Mouse (Mus musculus) heart, embryonic 13.5 days (tissue): ENCODE measurements around the gene Miga1. TPM values are rescaled to one million over a fixed set of nuclear protein-coding genes. Genes with fewer than 3 reads are reported as not detected.

Source experiments
- ATAC-seq: fragments of 200-750 bp; cut with Nextera tagmentation; 2 replicates; pipeline ENCODE4 v1.8.0; 2017; ENCODE audit warnings: moderate TSS enrichment; ENCODE audit not compliant: insufficient number of reproducible peaks, low FRiP score, low TSS enrichment; ENCODE audit errors: extremely low read depth
- H3K27ac ChIP-seq: fragments of 300-500 bp; sonication (generic); replicated peaks from 2 replicates; pipeline ENCODE4 v1.5.1; 2015; ENCODE audit warnings: moderate library complexity, mild to moderate bottlenecking, inconsistent platforms
- H3K27me3 ChIP-seq: fragments of 300-500 bp; sonication (generic); replicated peaks from 2 replicates; pipeline ENCODE4 v1.6.1; 2015; ENCODE audit warnings: mild to moderate bottlenecking, inconsistent platforms
- H3K36me3 ChIP-seq: fragments of 300-500 bp; sonication (generic); 2 replicates; pipeline ENCODE4 v1.6.1; 2015; ENCODE audit warnings: mild to moderate bottlenecking, inconsistent platforms
- H3K4me1 ChIP-seq: fragments of 300-500 bp; sonication (generic); 2 replicates; pipeline ENCODE4 v1.6.1; 2015; ENCODE audit warnings: inconsistent platforms
- H3K4me2 ChIP-seq: fragments of 300-500 bp; sonication (generic); 2 replicates; pipeline ENCODE4 v1.6.1; 2015; ENCODE audit warnings: inconsistent platforms, mild to moderate bottlenecking, moderate library complexity
- H3K4me3 ChIP-seq: fragments of 300-500 bp; sonication (generic); 2 replicates; pipeline ENCODE4 v1.5.1; 2015; ENCODE audit warnings: moderate library complexity, mild to moderate bottlenecking, inconsistent platforms
- H3K9ac ChIP-seq: fragments of 300-500 bp; sonication (generic); 2 replicates; pipeline ENCODE4 v1.6.1; 2015; ENCODE audit warnings: inconsistent platforms, mild to moderate bottlenecking, moderate library complexity
- H3K9me3 ChIP-seq: fragments of 300-500 bp; sonication (generic); 2 replicates; pipeline ENCODE4 v1.6.1; 2016; ENCODE audit warnings: inconsistent platforms
- WGBS: fragments of 180-500 bp; shearing (Covaris S2); methylation state at CpG from one replicate; pipeline ENCODE4 v1.1.7; 2015; ENCODE audit warnings: mixed read lengths; 5-methylcytosine and 5-hydroxymethylcytosine counted together
- polyA plus RNA-seq: library from polyadenylated mRNA; unstranded; fragments of >200 nt; fragmentation: Nextera tagmentation; extraction: Ambion mirVana; gene quantifications from 2 replicates; pipeline ENCODE4 v1.2.1, GENCODE M21; 2015

The Miga1 gene
- polyA plus RNA-seq, 1 experiment from 2014 or later, result 10.8 TPM

GRCm38 (mm10) chr3:152282126-152282525, 58.1 kb downstream of the Miga1 start:
- no peak overlapping the region for H3K4me2 ChIP-seq
- no peak overlapping the region for H3K27ac ChIP-seq
- H3K9me3 ChIP-seq, result no peaks in the 10 kb centered on the region
- no peak for ATAC-seq
- H3K27me3 ChIP-seq, result no peaks in the 10 kb centered on the region
- no peak overlapping the region for H3K9ac ChIP-seq
- peaks cover 13% of the 10 kb centered on the region; the same call in 1 of the 2 replicates for H3K4me1 ChIP-seq
- H3K4me3 ChIP-seq, result no peak overlapping the region
- peaks cover 60% of the 10 kb centered on the region for H3K36me3 ChIP-seq
- WGBS, result 28% methylated on average over 3 of the region's 3 CpGs

GRCm38 (mm10) chr3:152278431-152278830, 61.8 kb downstream of the Miga1 start:
- Histone ChIP-seq H3K9ac (no peak overlapping the region), H3K4me2 (no peak overlapping the region), H3K9me3 (no peaks in the 10 kb centered on the region), H3K4me3 (no peak overlapping the region), H3K27ac (peak overlapping the region; percentile 31; the same call in 1 of the 2 replicates), H3K27me3 (no peaks in the 10 kb centered on the region), H3K4me1 (peaks cover 20% of the 10 kb centered on the region), H3K36me3 (peaks cover 40% of the 10 kb centered on the region)
- WGBS, result 36% methylated on average over 2 of the region's 2 CpGs
- no peak for ATAC-seq

- H3K27me3 ChIP-seq, result no peaks in the 10 kb centered on the region
- H3K9me3 ChIP-seq, result no peaks in the 10 kb centered on the region
- 76% methylated on average over 2 of the region's 2 CpGs for WGBS
- ATAC-seq, result no peak
- H3K4me3 ChIP-seq, result no peak overlapping the region
- peak overlapping the region; percentile 31; the same call in 1 of the 2 replicates for H3K27ac ChIP-seq
- no peak overlapping the region for H3K9ac ChIP-seq
- H3K4me1 ChIP-seq, result peaks cover 25% of the 10 kb centered on the region
- no peak overlapping the region for H3K4me2 ChIP-seq
- H3K36me3 ChIP-seq, result peaks cover 34% of the 10 kb centered on the region
Measured at GRCm38 (mm10) chr3:152277912-152278311, 62.3 kb downstream of the Miga1 start.

GRCm38 (mm10) chr3:152276935-152277334, 63.3 kb downstream of the Miga1 start:
- H3K9ac ChIP-seq, result no peak overlapping the region
- peaks cover 25% of the 10 kb centered on the region for H3K36me3 ChIP-seq
- H3K4me2 ChIP-seq, result no peak overlapping the region
- no peak overlapping the region for H3K27ac ChIP-seq
- WGBS, result 94% methylated on average over 3 of the region's 3 CpGs
- H3K4me1 ChIP-seq, result peaks cover 33% of the 10 kb centered on the region
- no peak overlapping the region for H3K4me3 ChIP-seq
- no peaks in the 10 kb centered on the region for H3K27me3 ChIP-seq
- H3K9me3 ChIP-seq, result no peaks in the 10 kb centered on the region
- no peak for ATAC-seq

GRCm38 (mm10) chr3:152275008-152275407, 65.2 kb downstream of the Miga1 start:
- 79% methylated on average over 8 of the region's 8 CpGs for WGBS
- Histone ChIP-seq H3K4me2 (no peak overlapping the region), H3K27me3 (no peaks in the 10 kb centered on the region), H3K9me3 (no peaks in the 10 kb centered on the region), H3K36me3 (peaks cover 11% of the 10 kb centered on the region), H3K4me3 (no peak overlapping the region), H3K9ac (no peak overlapping the region), H3K4me1 (peaks cover 47% of the 10 kb centered on the region), H3K27ac (no peak overlapping the region)
- ATAC-seq, result no peak

GRCm38 (mm10) chr3:152272974-152273685, 67.1 kb downstream of the Miga1 start:
- H3K9me3 ChIP-seq, result no peaks in the 10 kb centered on the region
- H3K27ac ChIP-seq, result peak overlapping the region; percentile 61
- H3K9ac ChIP-seq, result peak overlapping the region; percentile 16; the same call in 1 of the 2 replicates
- no peak overlapping the region for H3K4me3 ChIP-seq
- H3K36me3 ChIP-seq, result peaks cover 11% of the 10 kb centered on the region
- no peaks in the 10 kb centered on the region for H3K27me3 ChIP-seq
- 58% methylated on average over 20 of the region's 20 CpGs for WGBS
- H3K4me1 ChIP-seq, result peaks cover 49% of the 10 kb centered on the region
- H3K4me2 ChIP-seq, result no peak overlapping the region
- no peak for ATAC-seq

GRCm38 (mm10) chr3:152271876-152272275, 68.3 kb downstream of the Miga1 start:
- WGBS, result 68% methylated on average over 6 of the region's 6 CpGs
- Histone ChIP-seq H3K36me3 (peaks cover 8% of the 10 kb centered on the region), H3K9ac (peak overlapping the region; percentile 11; the same call in 1 of the 2 replicates), H3K27me3 (no peaks in the 10 kb centered on the region), H3K9me3 (no peaks in the 10 kb centered on the region), H3K4me1 (peaks cover 51% of the 10 kb centered on the region), H3K4me2 (no peak overlapping the region), H3K4me3 (no peak overlapping the region), H3K27ac (0 out of 2 replicates have a peak overlapping the region, but pooled peaks have one; percentile 4)
- no peak for ATAC-seq

- 75% methylated on average over 10 of the region's 10 CpGs for WGBS
- Histone ChIP-seq H3K36me3 (peaks cover 4% of the 10 kb centered on the region), H3K4me3 (no peak overlapping the region), H3K9ac (no peak overlapping the region), H3K27me3 (no peaks in the 10 kb centered on the region), H3K9me3 (no peaks in the 10 kb centered on the region), H3K27ac (no peak overlapping the region), H3K4me1 (peaks cover 58% of the 10 kb centered on the region), H3K4me2 (no peak overlapping the region)
- no peak for ATAC-seq
Measured at GRCm38 (mm10) chr3:152271071-152271710, 69.0 kb downstream of the Miga1 start.

GRCm38 (mm10) chr3:152268099-152268498, 72.1 kb downstream of the Miga1 start:
- H3K4me3 ChIP-seq, result no peak overlapping the region
- H3K27ac ChIP-seq, result no peak overlapping the region
- no peaks in the 10 kb centered on the region for H3K9me3 ChIP-seq
- no peaks in the 10 kb centered on the region for H3K36me3 ChIP-seq
- H3K4me1 ChIP-seq, result peaks cover 53% of the 10 kb centered on the region
- H3K27me3 ChIP-seq, result no peaks in the 10 kb centered on the region
- H3K9ac ChIP-seq, result no peak overlapping the region
- ATAC-seq, result no peak
- 84% methylated on average over 14 of the region's 14 CpGs for WGBS
- H3K4me2 ChIP-seq, result no peak overlapping the region

- no peaks in the 10 kb centered on the region for H3K9me3 ChIP-seq
- 3% methylated on average over 13 of the region's 13 CpGs for WGBS
- peak within 1 kb of the TSS; percentile 97 for H3K27ac ChIP-seq
- H3K4me2 ChIP-seq, result peak within 1 kb of the TSS; percentile 80
- H3K4me1 ChIP-seq, result peaks cover 53% of the 10 kb centered on the region
- peak within 1 kb of the TSS; percentile 91 for H3K9ac ChIP-seq
- H3K27me3 ChIP-seq, result no peaks in the 10 kb centered on the region
- peak within 1 kb of the TSS; percentile 69 for H3K4me3 ChIP-seq
- H3K36me3 ChIP-seq, result no peaks in the 10 kb centered on the region
- ATAC-seq, result no peak
Measured at GRCm38 (mm10) chr3:152266036-152266421, 74.2 kb downstream of the Miga1 start, which contains the start of gene Nexn. Nexn (minus strand) TSS chr3:152266350.

GRCm38 (mm10) chr3:152265351-152266035, 74.7 kb downstream of the Miga1 start:
- Histone ChIP-seq H3K4me1 (peaks cover 54% of the 10 kb centered on the region), H3K4me2 (peak overlapping the region; percentile 80), H3K9ac (peak overlapping the region; percentile 91), H3K27me3 (no peaks in the 10 kb centered on the region), H3K9me3 (no peaks in the 10 kb centered on the region), H3K4me3 (peak overlapping the region; percentile 69), H3K36me3 (no peaks in the 10 kb centered on the region), H3K27ac (peak overlapping the region; percentile 97)
- peak; percentile 64; the same call in 1 of the 2 replicates for ATAC-seq
- WGBS, result 3% methylated on average over 51 of the region's 63 CpGs
